Mouse (Mus musculus) kidney, adult 10 weeks (tissue): ENCODE measurements around the gene Plcb3. TPM values are rescaled to one million over a fixed set of nuclear protein-coding genes. Genes with fewer than 3 reads are reported as not detected.

Experiments used
- polyA plus RNA-seq: library from polyadenylated mRNA; stranded (reverse); fragments of 350-450 nt; fragmentation: Illumina TruSeq; extraction: RNeasy Lipid Tissue Mini Kit (QIAGEN cat#74804); gene quantifications from one replicate; pipeline ENCODE4 v1.2.3, GENCODE M21; 2014; ENCODE audit warnings: low read depth, low replicate concordance

The Plcb3 gene
- polyA plus RNA-seq, 1 experiment from 2014 or later = 1.8 TPM

Other genes starting within 250 kb of the Plcb3 start
- not detected for gene Rps6ka4, start 135.8 kb downstream of the Plcb3 start, polyA plus RNA-seq
- not detected for gene Ccdc88b, start 118.3 kb downstream of the Plcb3 start, polyA plus RNA-seq
- 17.5 TPM for gene Trmt112, start 66.8 kb downstream of the Plcb3 start, polyA plus RNA-seq
- 192 TPM for gene Prdx5, start 66.4 kb downstream of the Plcb3 start, polyA plus RNA-seq
- gene Esrra, start 54.7 kb downstream of the Plcb3 start, polyA plus RNA-seq = 2.4 TPM
- gene Catsperz, start 51.1 kb downstream of the Plcb3 start, polyA plus RNA-seq = not detected
- not detected for gene Kcnk4, start 42.0 kb downstream of the Plcb3 start, polyA plus RNA-seq
- gene Bad, start 34.6 kb downstream of the Plcb3 start, polyA plus RNA-seq = 1.1 TPM
- gene Gpr137, start 34.0 kb downstream of the Plcb3 start, polyA plus RNA-seq = not detected
- 4.0 TPM for gene Ppp1r14b, start 1.5 kb downstream of the Plcb3 start, polyA plus RNA-seq
- gene Fkbp2, start 4.0 kb upstream of the Plcb3 start, polyA plus RNA-seq = 13.6 TPM
- gene Vegfb, start 11.2 kb upstream of the Plcb3 start, polyA plus RNA-seq = 10.3 TPM
- gene Dnajc4, start 16.1 kb upstream of the Plcb3 start, polyA plus RNA-seq = not detected
- not detected for gene Nudt22, start 19.6 kb upstream of the Plcb3 start, polyA plus RNA-seq
- gene Trpt1, start 19.7 kb upstream of the Plcb3 start, polyA plus RNA-seq = not detected
- gene Fermt3, start 43.0 kb upstream of the Plcb3 start, polyA plus RNA-seq = not detected
- gene Stip1, start 63.5 kb upstream of the Plcb3 start, polyA plus RNA-seq = 47.9 TPM
- 3.9 TPM for gene Macrod1, start 80.3 kb upstream of the Plcb3 start, polyA plus RNA-seq
- gene Flrt1, start 129.3 kb upstream of the Plcb3 start, polyA plus RNA-seq = 5.8 TPM
- 21.5 TPM for gene Otub1, start 229.8 kb upstream of the Plcb3 start, polyA plus RNA-seq
- gene Cox8a, start 241.1 kb upstream of the Plcb3 start, polyA plus RNA-seq = 184 TPM